Mouse (Mus musculus) C2C12 (cell line): ENCODE measurements around the gene Lsamp.

ENCODE experiments used
- CEBPB ChIP-seq: IDR thresholded peaks from one replicate; pipeline ENCODE4 v1.6.1; 2011; ENCODE audit warnings: low read depth, mild to moderate bottlenecking, control low read depth, moderate library complexity
- CTCF ChIP-seq: IDR thresholded peaks from one replicate; pipeline ENCODE4 v1.5.1; 2011; ENCODE audit not compliant: control insufficient read depth, insufficient read depth, insufficient read length
- FOSL1 ChIP-seq: IDR thresholded peaks from one replicate; pipeline ENCODE4 v1.8.0; 2011; ENCODE audit warnings: mild to moderate bottlenecking, low read length; ENCODE audit not compliant: poor library complexity, insufficient read depth, severe bottlenecking
- MAX ChIP-seq: IDR thresholded peaks from one replicate; pipeline ENCODE4 v1.6.1; 2011; ENCODE audit warnings: mild to moderate bottlenecking, control low read depth
- MYOG ChIP-seq: IDR thresholded peaks from one replicate; pipeline ENCODE4 v1.6.1; 2011; ENCODE audit not compliant: control insufficient read depth, insufficient read length; ENCODE audit errors: extremely low read depth
- USF1 ChIP-seq: IDR thresholded peaks from one replicate; pipeline ENCODE4 v1.6.1; 2011; ENCODE audit warnings: low read depth, mild to moderate bottlenecking, control low read depth, moderate library complexity

DNA sequence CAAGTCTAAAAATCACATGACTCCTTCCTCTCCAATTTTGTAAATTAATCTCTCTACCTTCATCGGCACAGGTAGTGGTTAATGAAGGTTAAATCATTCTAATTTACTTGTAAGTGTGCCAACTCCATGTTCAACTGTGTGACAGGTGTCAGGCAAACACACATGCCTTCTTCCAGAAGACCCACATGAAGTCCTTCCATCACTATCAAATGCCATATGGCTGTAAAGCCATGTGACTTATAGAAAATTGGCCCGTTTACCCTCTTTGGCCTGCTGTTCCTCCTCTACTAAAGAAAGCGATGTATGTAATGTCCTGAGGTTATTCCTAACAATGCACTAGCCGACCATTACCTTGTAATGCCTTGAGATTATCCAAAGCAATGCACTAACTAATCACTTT, 565.5 kb downstream of the Lsamp start:
- TF ChIP-seq CTCF (no peak), FOSL1 (no peak), CEBPB (no peak), MYOG (no peak), USF1 (no peak), MAX (no peak)
